Mouse (Mus musculus): ENCODE data around the gene Rab6b. TPM values are rescaled to one million over a fixed set of nuclear protein-coding genes. Genes with fewer than 3 reads are reported as not detected.

Rab6b gene
- total RNA-seq (2021): 1 to 10 TPM; 1.2 to 1.9 TPM
- long read RNA-seq, experiment 1, full-length matches to known transcripts: 1 of 1 reads
- long read RNA-seq, experiment 1, partial matches to known transcripts: 0 of 1 reads
- long read RNA-seq, experiment 1, other reads (novel, unspliced or antisense): 0 of 1 reads
- long read RNA-seq, experiment 2: 0 reads

DNA sequence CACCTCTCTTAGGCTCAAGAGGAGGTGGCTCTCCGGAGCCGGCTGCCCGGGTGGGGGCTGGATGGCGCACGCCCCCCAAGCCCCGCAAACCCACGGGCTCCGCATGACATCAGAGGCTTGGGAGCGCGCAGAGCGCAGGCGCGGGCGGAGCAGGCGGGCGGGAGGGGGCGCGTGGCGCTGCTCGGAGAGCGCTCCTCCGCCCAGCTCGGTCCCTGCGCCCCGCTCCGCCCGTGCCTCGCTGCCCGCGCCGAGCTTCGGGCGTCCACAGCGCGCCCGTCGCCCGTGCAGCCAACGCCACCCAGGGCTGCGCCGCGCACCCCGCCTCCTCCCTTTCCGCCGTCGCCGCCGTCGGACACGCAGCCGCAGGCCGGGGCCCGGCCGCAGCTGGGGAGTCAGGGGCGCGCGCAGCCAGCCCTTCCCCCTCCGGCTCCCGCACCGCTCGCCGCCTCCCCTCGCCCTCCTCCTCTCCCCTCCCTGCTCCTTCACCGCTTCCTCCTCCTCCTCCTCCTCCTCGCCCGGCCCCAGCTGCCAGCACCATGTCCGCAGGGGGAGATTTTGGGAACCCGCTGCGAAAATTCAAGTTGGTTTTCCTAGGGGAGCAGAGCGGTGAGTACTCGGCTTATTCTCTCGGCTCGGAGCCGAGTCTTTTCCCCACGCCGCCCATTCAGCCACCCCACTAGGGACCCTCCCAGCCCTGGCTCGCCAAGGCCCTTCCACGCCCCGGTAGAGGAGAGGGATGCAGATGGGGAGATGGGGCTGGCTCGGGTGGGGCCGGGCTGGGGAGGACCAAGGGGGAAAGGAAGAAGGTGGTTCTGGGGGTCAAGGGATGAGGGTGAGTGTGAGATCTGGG lies at the start of gene Rab6b:
Gene Rab6b (plus strand): TSS at position 167 of the 850 bp plus-strand sequence.
- peak; percentile 43 for DNase-seq

- no peak for DNase-seq
Observed at GRCm38 (mm10) chr9:103063591-103063990, 48.0 kb upstream of the Rab6b start.

- no peak for DNase-seq
Observed at GRCm38 (mm10) chr9:103066845-103067244, 44.7 kb upstream of the Rab6b start.

- no peak for DNase-seq
Observed at GRCm38 (mm10) chr9:103067651-103068050, 43.9 kb upstream of the Rab6b start.

GRCm38 (mm10) chr9:103068769-103069168 lies 42.8 kb upstream of the Rab6b start:
- DNase-seq: no peak

GRCm38 (mm10) chr9:103071541-103072203 lies 39.9 kb upstream of the Rab6b start:
- no peak for DNase-seq

DNA sequence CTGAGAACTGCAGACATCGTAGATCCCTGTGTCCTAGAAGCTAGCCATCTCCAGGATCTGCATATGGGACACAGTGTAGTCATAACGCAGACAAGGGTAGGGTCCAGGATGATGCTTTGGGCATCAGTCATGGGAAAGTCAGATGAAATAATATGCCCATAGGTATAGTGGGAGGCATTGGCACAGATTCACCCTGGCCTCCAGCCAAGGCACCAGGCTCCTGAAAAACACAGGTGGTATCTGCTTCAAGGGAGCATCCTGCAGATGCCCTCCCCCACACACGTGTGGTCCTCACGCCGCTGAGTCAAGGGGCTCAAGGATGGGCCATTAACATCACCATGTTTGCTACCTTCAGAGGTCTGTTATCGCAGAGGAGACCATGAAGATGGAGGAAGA lies 39.4 kb upstream of the Rab6b start:
- no peak for DNase-seq

DNA sequence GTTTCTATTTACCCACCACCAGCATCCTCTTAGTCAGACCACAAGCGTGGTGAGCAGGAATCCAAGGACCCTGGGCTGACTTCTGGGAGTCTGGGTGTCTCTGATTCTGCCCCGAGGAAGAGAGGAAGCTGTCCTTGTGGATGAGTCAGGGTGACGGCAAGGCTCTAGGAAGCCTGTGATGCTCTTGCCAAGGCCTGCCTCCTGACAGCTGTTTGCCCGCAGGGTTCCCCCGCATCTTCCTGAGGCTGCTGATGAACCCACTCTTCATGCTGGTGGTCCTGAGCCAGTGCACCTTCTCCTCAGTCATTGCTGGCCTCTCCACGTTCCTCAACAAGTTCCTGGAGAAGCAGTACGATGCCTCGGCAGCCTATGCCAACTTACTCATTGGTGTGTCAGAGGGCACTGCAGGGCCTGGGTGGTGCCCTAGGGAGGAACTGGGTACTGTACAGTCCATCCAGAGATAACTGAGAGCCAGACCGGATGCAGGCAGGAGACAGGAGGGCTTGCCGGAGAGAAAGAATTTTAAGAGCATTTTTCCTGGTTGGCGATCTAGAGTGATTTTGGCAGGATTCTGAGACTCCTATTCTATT lies 38.6 kb upstream of the Rab6b start:
- DNase-seq: no peak

GRCm38 (mm10) chr9:103076836-103077531 lies 34.6 kb upstream of the Rab6b start:
- DNase-seq: no peak

DNA sequence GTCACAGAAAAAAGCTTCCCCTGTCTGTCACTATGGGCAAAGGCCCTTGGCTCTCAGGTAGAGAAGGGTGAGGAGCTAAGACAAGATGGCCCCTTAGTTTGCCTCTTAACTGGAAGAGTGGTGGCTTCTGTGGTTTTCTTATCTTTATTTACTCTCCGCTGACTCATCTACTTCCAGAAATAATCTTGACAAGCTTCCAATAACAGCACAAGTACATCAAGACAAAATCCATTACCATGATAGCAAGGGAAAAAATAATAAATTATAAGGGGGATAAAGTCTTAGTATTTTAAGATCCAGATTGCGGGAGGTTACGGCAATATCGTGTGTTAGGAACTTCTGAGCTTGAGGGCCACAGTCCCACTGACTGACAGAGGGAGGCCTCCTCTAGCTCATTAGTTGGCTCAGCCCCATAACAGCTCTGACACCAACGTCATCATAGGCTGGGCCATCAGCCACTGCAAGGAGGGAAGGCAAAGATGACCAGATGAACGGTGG lies 33.3 kb upstream of the Rab6b start:
- DNase-seq: no peak

- DNase-seq: no peak
Observed at GRCm38 (mm10) chr9:103080211-103080610, 31.4 kb upstream of the Rab6b start.

DNA sequence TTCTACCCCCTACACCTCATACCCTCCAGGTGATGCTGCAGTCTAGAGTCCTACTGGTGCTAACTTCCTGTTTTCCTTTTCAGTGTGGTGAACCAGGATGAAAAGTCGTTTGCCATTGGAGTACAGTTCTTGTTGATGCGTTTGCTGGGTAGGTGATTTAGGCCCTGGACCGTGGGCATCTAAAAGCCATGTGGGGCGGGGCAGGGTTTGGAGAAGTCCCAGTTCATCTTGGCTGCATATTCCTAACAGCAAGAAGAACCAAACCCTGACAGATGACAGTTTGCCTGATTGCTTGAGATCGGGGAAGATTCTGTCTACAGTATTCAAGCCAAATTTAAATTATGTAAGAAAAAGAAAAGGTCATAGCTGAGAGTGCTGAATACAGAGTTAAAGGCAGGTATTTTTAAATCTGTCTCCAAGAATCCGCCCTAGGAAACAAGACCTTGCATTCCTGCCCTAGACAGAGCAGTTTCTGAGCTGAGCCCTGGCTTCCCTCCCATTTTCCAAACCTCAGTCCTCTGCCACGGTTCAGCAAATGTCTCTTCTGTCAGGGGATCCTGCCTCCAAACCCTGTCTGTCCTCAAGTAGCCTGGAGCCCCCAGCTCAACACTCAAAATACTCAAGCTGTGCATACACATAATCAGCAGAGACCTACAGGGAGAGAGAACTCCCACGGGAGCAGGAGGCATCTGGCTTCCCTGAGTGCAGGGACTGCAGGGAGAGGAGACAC lies 29.2 kb upstream of the Rab6b start:
- no peak for DNase-seq

DNA sequence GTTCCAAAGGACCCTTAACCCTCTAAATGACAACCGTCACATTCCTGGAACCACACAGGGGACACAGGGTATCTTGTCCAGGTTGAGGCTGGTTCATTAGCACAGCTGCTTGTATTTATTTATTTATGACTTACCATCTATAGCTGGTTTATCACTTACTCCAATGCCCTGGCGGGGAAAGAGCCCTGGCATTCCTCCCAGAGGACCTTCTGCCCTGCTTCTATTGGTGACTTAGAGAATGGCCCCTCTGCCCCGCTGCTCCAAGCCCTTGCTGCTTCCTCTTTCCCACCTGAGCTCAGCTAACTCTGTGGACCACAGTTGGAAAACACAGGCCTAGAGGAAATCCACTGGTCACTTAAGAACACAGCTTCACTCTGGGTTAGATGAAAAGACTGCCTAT lies 28.2 kb upstream of the Rab6b start:
- no peak for DNase-seq

- DNase-seq: no peak
Observed at GRCm38 (mm10) chr9:103086736-103087135, 24.9 kb upstream of the Rab6b start.

GRCm38 (mm10) chr9:103087301-103087700 lies 24.3 kb upstream of the Rab6b start:
- no peak for DNase-seq

DNA sequence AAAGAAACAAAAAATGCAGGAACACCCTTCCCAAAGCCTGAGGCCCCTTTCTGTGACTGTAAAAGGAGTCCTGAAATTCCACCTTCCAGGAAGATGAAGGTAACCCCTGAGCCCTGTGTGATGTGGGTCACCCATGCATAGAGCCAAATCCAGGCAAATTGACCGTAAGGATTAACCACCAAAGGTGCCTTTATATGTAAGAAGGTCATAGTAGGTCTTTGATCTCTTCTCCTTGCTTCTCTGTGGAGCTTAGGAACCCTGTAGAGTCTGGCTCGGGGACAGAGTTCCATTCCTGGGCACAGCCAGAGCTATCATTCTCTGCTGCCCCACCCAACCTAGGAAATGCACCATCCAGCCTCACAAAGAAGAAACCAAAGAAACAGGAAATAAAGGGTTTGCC lies 22.9 kb upstream of the Rab6b start:
- no peak for DNase-seq

GRCm38 (mm10) chr9:103090116-103090875 lies 21.3 kb upstream of the Rab6b start:
- DNase-seq: peak; percentile 33

DNA sequence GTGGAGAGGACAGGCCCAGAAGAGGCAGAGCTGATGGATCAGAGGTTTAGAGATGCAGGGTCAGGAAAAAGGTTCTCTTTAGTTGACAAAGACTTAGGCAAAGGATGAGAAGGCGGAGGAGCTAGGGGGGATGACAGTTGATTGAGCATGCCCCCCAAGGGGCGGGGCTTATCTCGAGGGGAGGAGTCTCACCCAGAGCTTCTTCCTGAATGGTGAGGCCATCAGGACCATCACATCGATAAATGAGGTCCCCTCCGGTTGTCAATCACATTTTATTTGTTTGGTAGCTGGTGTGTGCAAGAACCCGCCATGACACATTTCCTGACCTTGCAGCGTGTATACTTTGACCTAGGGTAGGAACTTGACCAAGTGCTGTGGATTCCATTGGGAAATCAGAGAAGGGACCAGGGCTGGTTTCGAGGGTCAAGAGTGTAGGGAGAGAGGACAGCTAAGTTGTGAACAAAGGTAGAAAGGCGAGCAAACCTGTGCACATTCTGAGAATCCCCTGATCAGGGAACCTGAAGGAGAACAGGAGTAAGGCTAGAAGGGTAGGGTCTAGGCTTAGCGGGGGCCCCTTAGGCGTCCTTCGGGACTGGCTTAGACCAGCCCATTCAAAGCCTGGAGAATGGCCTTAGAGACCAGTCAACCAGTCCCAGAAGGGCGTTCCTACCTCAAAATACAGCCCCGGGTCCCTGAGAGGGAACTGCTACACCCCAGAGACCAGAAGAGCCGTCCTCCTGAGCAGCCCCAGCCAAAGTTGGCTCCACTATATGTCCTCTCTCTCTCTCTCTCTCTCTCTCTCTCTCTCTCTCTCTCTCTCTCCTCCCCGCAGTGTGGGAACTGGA lies 20.3 kb upstream of the Rab6b start:
- no peak for DNase-seq

- peak; percentile 84 for DNase-seq
Observed at GRCm38 (mm10) chr9:103092248-103092647, 19.3 kb upstream of the Rab6b start.

DNA sequence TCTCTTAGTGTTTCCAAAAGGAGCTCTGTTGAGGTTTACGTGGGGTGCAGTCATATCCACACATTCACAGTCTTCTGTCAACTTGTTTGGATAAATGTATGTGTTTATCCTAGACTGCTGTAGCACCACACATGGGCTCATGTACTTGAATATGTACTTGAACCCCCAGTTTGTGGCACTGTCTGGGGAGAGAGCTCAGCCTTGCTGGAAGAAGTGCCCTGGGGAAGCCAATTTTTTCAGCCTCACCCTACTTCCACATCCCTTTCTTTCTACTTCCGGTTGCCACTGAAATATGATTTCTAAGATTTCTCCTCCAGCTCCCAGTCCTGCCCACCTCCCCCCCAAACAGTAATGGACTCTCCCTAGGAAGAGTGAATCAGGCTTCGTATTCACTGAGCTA lies 17.9 kb upstream of the Rab6b start:
- DNase-seq: no peak
